Mouse (Mus musculus): ENCODE measurements around the gene Cd164. TPM values are rescaled to one million over a fixed set of nuclear protein-coding genes. Genes with fewer than 3 reads are reported as not detected.

Gene Cd164
- polyA plus RNA-seq, 1 experiment from 2014 or later, result 112 TPM

- H3K4me2 ChIP-seq (replicated peaks; ENCODE audit: low read depth), result peak overlapping the region; percentile 65
- DNase-seq (ENCODE audit: low spot score), result peak; percentile 71
- peak; percentile 53 for ATAC-seq (ENCODE audit: low FRiP score, low TSS enrichment)
- TF ChIP-seq EP300 (optimal IDR thresholded peaks at IDR 0.05) (no peak), CTCF (IDR thresholded peaks at IDR 0.05; ENCODE audit: low read depth) (no peak)
- H3K36me3 ChIP-seq (ENCODE audit: control insufficient read depth, insufficient read depth, low read length), result no peaks in the 10 kb centered on the region
- H3K27ac ChIP-seq (replicated peaks), result peak overlapping the region; percentile 98
- no peaks in the 10 kb centered on the region for H3K9me3 ChIP-seq (ENCODE audit: control insufficient read depth, low read length)
- under 1% methylated on average over 55 of the region's 65 CpGs for WGBS
- H3K9ac ChIP-seq (ENCODE audit: low read length), result peak overlapping the region; percentile 96
- no peaks in the 10 kb centered on the region for H3K27me3 ChIP-seq (ENCODE audit: control insufficient read depth, insufficient read depth, low read length)
- H3K4me1 ChIP-seq (replicated peaks; ENCODE audit: control insufficient read depth, insufficient read depth), result no peaks in the 10 kb centered on the region
- peak overlapping the region; percentile 92 for H3K4me3 ChIP-seq (ENCODE audit: low read depth, low read length)
These were observed 611 bp downstream of the Cd164 start for GRCm38 (mm10) chr10:41519640-41520409.

- peak overlapping the region; percentile 92 for H3K4me3 ChIP-seq (ENCODE audit: low read depth, low read length)
- TF ChIP-seq EP300 (optimal IDR thresholded peaks at IDR 0.05) (no peak), CTCF (IDR thresholded peaks at IDR 0.05; ENCODE audit: low read depth) (no peak)
- peak overlapping the region; percentile 65 for H3K4me2 ChIP-seq (replicated peaks; ENCODE audit: low read depth)
- DNase-seq (ENCODE audit: low spot score) (no peak), ATAC-seq (ENCODE audit: low FRiP score, low TSS enrichment) (no peak)
- WGBS, result 2% methylated on average over 5 of the region's 5 CpGs
- no peaks in the 10 kb centered on the region for H3K4me1 ChIP-seq (replicated peaks; ENCODE audit: control insufficient read depth, insufficient read depth)
- 0 out of 2 replicates have a peak, but pooled peaks cover 2% of the 10 kb centered on the region for H3K36me3 ChIP-seq (ENCODE audit: control insufficient read depth, insufficient read depth, low read length)
- H3K27me3 ChIP-seq (ENCODE audit: control insufficient read depth, insufficient read depth, low read length), result no peaks in the 10 kb centered on the region
- H3K9ac ChIP-seq (ENCODE audit: low read length), result peak overlapping the region; percentile 96
- H3K9me3 ChIP-seq (ENCODE audit: control insufficient read depth, low read length), result no peaks in the 10 kb centered on the region
- H3K27ac ChIP-seq (replicated peaks), result peak overlapping the region; percentile 98; the same call in 1 of the 2 replicates
These were observed 1.1 kb downstream of the Cd164 start for GRCm38 (mm10) chr10:41520410-41520673.

DNA sequence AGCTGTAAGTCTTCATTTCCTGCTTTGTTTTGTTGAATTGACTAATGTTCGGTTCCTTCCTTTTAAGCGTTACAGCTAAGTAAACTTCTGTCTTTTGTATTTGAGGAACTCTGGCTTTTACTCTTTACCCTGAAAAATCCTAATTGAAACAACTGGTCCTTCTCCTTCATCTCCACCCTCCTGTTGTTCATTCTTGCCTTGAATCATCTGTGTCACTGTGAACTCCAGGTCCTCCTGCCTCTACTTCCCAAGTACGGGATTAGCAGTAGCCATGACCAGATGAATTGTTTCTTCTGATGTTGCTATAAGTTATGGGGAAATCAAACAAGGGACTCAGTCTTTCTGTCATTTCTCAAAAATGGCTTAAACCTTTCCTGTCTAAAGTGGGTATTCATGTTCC, 4.2 kb downstream of the Cd164 start:
- WGBS, result 27% methylated on average over 3 of the region's 3 CpGs
- H3K4me2 ChIP-seq (replicated peaks; ENCODE audit: low read depth), result no peak overlapping the region
- DNase-seq (ENCODE audit: low spot score) (no peak), ATAC-seq (ENCODE audit: low FRiP score, low TSS enrichment) (no peak)
- H3K9ac ChIP-seq (ENCODE audit: low read length), result no peak overlapping the region
- TF ChIP-seq EP300 (optimal IDR thresholded peaks at IDR 0.05) (no peak), CTCF (IDR thresholded peaks at IDR 0.05; ENCODE audit: low read depth) (no peak)
- H3K27me3 ChIP-seq (ENCODE audit: control insufficient read depth, insufficient read depth, low read length), result no peaks in the 10 kb centered on the region
- H3K4me3 ChIP-seq (ENCODE audit: low read depth, low read length), result no peak overlapping the region
- no peaks in the 10 kb centered on the region for H3K4me1 ChIP-seq (replicated peaks; ENCODE audit: control insufficient read depth, insufficient read depth)
- no peaks in the 10 kb centered on the region for H3K9me3 ChIP-seq (ENCODE audit: control insufficient read depth, low read length)
- no peak overlapping the region for H3K27ac ChIP-seq (replicated peaks)
- peaks cover 7% of the 10 kb centered on the region; the same call in 1 of the 2 replicates for H3K36me3 ChIP-seq (ENCODE audit: control insufficient read depth, insufficient read depth, low read length)

DNA sequence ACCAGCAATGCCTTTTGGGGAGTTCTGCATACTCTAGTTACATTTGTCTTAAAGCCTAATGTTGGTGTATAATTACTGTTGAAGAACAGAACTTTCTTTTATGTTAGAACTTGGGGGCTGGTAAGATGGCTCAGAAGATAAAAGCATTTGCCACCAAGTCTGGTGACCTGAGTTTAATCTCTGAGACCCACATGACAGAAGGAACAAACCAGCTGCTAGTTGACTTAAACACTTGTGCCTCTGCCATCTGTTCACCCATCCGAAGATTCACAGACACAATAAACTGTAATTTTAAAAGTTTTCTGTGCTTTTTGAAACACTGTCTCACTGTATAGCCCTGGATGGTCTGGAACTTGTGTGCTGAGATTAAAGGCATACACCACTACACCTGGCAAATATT, 6.5 kb downstream of the Cd164 start:
- Histone ChIP-seq H3K4me1 (replicated peaks; ENCODE audit: control insufficient read depth, insufficient read depth) (no peaks in the 10 kb centered on the region), H3K9me3 (ENCODE audit: control insufficient read depth, low read length) (no peaks in the 10 kb centered on the region), H3K27me3 (ENCODE audit: control insufficient read depth, insufficient read depth, low read length) (no peaks in the 10 kb centered on the region), H3K9ac (ENCODE audit: low read length) (no peak overlapping the region), H3K36me3 (ENCODE audit: control insufficient read depth, insufficient read depth, low read length) (peaks cover 15% of the 10 kb centered on the region), H3K4me2 (replicated peaks; ENCODE audit: low read depth) (no peak overlapping the region), H3K4me3 (ENCODE audit: low read depth, low read length) (no peak overlapping the region), H3K27ac (replicated peaks) (no peak overlapping the region)
- no peak for DNase-seq (ENCODE audit: low spot score)
- ATAC-seq (ENCODE audit: low FRiP score, low TSS enrichment), result no peak
- 69% methylated on average over 1 of the region's 1 CpGs for WGBS
- no peak for TF ChIP-seq CTCF (IDR thresholded peaks at IDR 0.05; ENCODE audit: low read depth)
- no peak for TF ChIP-seq EP300 (optimal IDR thresholded peaks at IDR 0.05)

- DNase-seq (ENCODE audit: low spot score) (no peak), ATAC-seq (ENCODE audit: low FRiP score, low TSS enrichment) (no peak)
- Histone ChIP-seq H3K36me3 (ENCODE audit: control insufficient read depth, insufficient read depth, low read length) (peaks cover 20% of the 10 kb centered on the region), H3K9ac (ENCODE audit: low read length) (no peak overlapping the region), H3K27ac (replicated peaks) (no peak overlapping the region), H3K4me2 (replicated peaks; ENCODE audit: low read depth) (no peak overlapping the region), H3K4me3 (ENCODE audit: low read depth, low read length) (no peak overlapping the region), H3K27me3 (ENCODE audit: control insufficient read depth, insufficient read depth, low read length) (no peaks in the 10 kb centered on the region), H3K9me3 (ENCODE audit: control insufficient read depth, low read length) (no peaks in the 10 kb centered on the region), H3K4me1 (replicated peaks; ENCODE audit: control insufficient read depth, insufficient read depth) (no peaks in the 10 kb centered on the region)
- TF ChIP-seq CTCF (IDR thresholded peaks at IDR 0.05; ENCODE audit: low read depth), result no peak
- TF ChIP-seq EP300 (optimal IDR thresholded peaks at IDR 0.05), result no peak
- 84% methylated on average over 5 of the region's 5 CpGs for WGBS
These were observed 10.8 kb downstream of the Cd164 start for GRCm38 (mm10) chr10:41529972-41530371.

DNA sequence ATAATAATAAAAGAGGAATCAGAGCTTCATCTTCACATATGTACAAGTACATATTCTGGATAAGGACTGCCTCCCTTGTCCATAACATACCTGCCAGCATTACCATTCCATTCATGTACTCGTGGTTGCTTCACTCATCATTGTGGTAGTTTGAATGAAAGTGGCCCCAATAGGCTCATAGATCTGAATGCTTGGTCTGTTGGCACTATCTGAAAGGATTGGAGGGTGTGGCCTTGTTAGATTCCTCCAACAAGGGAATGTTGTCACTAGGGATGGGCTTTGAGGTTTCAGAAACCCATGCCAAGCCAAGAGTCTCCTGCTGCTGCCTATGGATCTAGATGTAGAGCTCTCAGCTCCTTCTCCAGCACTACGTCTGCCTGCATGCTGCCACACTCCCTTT, 16.8 kb downstream of the Cd164 start:
- H3K4me2 ChIP-seq (replicated peaks; ENCODE audit: low read depth), result no peak overlapping the region
- H3K27ac ChIP-seq (replicated peaks), result no peak overlapping the region
- no peaks in the 10 kb centered on the region for H3K27me3 ChIP-seq (ENCODE audit: control insufficient read depth, insufficient read depth, low read length)
- no peak overlapping the region for H3K4me3 ChIP-seq (ENCODE audit: low read depth, low read length)
- 83% methylated on average over 2 of the region's 2 CpGs for WGBS
- H3K36me3 ChIP-seq (ENCODE audit: control insufficient read depth, insufficient read depth, low read length), result peaks cover 9% of the 10 kb centered on the region
- TF ChIP-seq EP300 (optimal IDR thresholded peaks at IDR 0.05), result no peak
- no peak for TF ChIP-seq CTCF (IDR thresholded peaks at IDR 0.05; ENCODE audit: low read depth)
- no peaks in the 10 kb centered on the region for H3K4me1 ChIP-seq (replicated peaks; ENCODE audit: control insufficient read depth, insufficient read depth)
- no peak for ATAC-seq (ENCODE audit: low FRiP score, low TSS enrichment)
- no peaks in the 10 kb centered on the region for H3K9me3 ChIP-seq (ENCODE audit: control insufficient read depth, low read length)
- no peak for DNase-seq (ENCODE audit: low spot score)
- no peak overlapping the region for H3K9ac ChIP-seq (ENCODE audit: low read length)

Measured in stomach, postnatal 0 days (tissue).